ENCODE assay signal across 8 mouse cellular contexts in genomic region chr8:71628396-71629095, GRCm38 (mm10). TPM values are rescaled to one million over a fixed set of nuclear protein-coding genes. Genes with fewer than 3 reads are reported as not detected.
A peak's percentile ranks its signal among the peaks of the same experiment; 100 is the strongest.
DNase-seq lines count a peak whose midpoint lies in the region; ATAC-seq and TF ChIP-seq lines count a peak whose summit lies in the region.

No protein-coding gene starts in this region.

- TF ChIP-seq CTCF in left cerebral cortex, adult 2 months (IDR thresholded peaks at IDR 0.05), result no peak

- peaks cover 29% of the 10 kb centered on the region for H3K4me1 ChIP-seq in embryonic facial prominence, embryonic 13.5 days
- peaks cover 5% of the 10 kb centered on the region; the same call in 1 of the 2 replicates for H3K4me1 ChIP-seq in limb, embryonic 11.5 days (ENCODE audit: control insufficient read depth, insufficient read depth, low read length)
- peaks cover 29% of the 10 kb centered on the region for H3K4me1 ChIP-seq in neural tube, embryonic 13.5 days (replicated peaks)

- ATAC-seq in embryonic facial prominence, embryonic 13.5 days (ENCODE audit: insufficient number of reproducible peaks, insufficient read depth, low FRiP score, low TSS enrichment, low read depth), result 0 out of 2 replicates have a peak, but pooled peaks have one; percentile 7
- ATAC-seq in limb, embryonic 11.5 days (ENCODE audit: insufficient number of reproducible peaks, low FRiP score, low TSS enrichment, low read depth), result 0 out of 2 replicates have a peak, but pooled peaks have one; percentile 5
- no peak for ATAC-seq in neural tube, embryonic 13.5 days (ENCODE audit: low read depth)

- H3K27me3 ChIP-seq in embryonic facial prominence, embryonic 13.5 days, result peaks cover 12% of the 10 kb centered on the region
- H3K27me3 ChIP-seq in limb, embryonic 11.5 days (ENCODE audit: control insufficient read depth, insufficient read depth, low read length), result peaks cover 14% of the 10 kb centered on the region
- peaks cover 35% of the 10 kb centered on the region for H3K27me3 ChIP-seq in neural tube, embryonic 13.5 days

- H3K9ac ChIP-seq in embryonic facial prominence, embryonic 13.5 days, result peak overlapping the region; percentile 82
- H3K9ac ChIP-seq in limb, embryonic 11.5 days (ENCODE audit: low read length), result peak overlapping the region; percentile 65
- peak overlapping the region; percentile 78 for H3K9ac ChIP-seq in neural tube, embryonic 13.5 days

- intact Hi-C loops in left cerebral cortex, adult 2 months (cut with DNase I), result loop anchor here (1.0 kb wide), 1 partner anchor 17 kb away; no protein-coding TSS in a partner anchor
- intact Hi-C loops in left cerebral cortex, postnatal 10 days (cut with DNase I), result no loop called here

- peak overlapping the region; percentile 79 for H3K27ac ChIP-seq in left cerebral cortex, adult 2 months
- peak overlapping the region; percentile 86 for H3K27ac ChIP-seq in embryonic facial prominence, embryonic 13.5 days
- H3K27ac ChIP-seq in limb, embryonic 11.5 days (replicated peaks; ENCODE audit: low read depth, low read length), result no peak overlapping the region
- peak overlapping the region; percentile 80 for H3K27ac ChIP-seq in neural tube, embryonic 13.5 days (replicated peaks)

- H3K36me3 ChIP-seq in embryonic facial prominence, embryonic 13.5 days, result peaks cover 32% of the 10 kb centered on the region
- peaks cover 8% of the 10 kb centered on the region for H3K36me3 ChIP-seq in limb, embryonic 11.5 days (ENCODE audit: control insufficient read depth, insufficient read depth, low read length)
- H3K36me3 ChIP-seq in neural tube, embryonic 13.5 days, result peaks cover 37% of the 10 kb centered on the region

- 6% methylated on average over 16 of the region's 16 CpGs for WGBS in embryonic facial prominence, embryonic 13.5 days
- 12% methylated on average over 16 of the region's 16 CpGs for WGBS in limb, embryonic 11.5 days
- WGBS in neural tube, embryonic 13.5 days, result 9% methylated on average over 16 of the region's 16 CpGs

- no peak for DNase-seq in left cerebral cortex, adult 2 months (ENCODE audit: extremely low spot score in 1 of 2, low spot score in 2 of 2)
- DNase-seq in left cerebral cortex, postnatal 10 days (ENCODE audit: extremely low spot score in 1 of 2, low spot score in 2 of 2), result no peak
- DNase-seq in limb, embryonic 11.5 days (ENCODE audit: low spot score), result no peak
- no peak for DNase-seq in thymus, adult 18-20 months
- DNase-seq in embryo, embryonic 9.5 days (ENCODE audit: extremely low spot score), result no peak
- DNase-seq in adrenal gland, adult 18-20 months (ENCODE audit: low spot score in 2 of 2), result no peak

- H3K4me2 ChIP-seq in embryonic facial prominence, embryonic 13.5 days, result peak overlapping the region; percentile 97
- peak overlapping the region; percentile 96 for H3K4me2 ChIP-seq in limb, embryonic 11.5 days (ENCODE audit: low read depth, severe bottlenecking)
- peak overlapping the region; percentile 90 for H3K4me2 ChIP-seq in neural tube, embryonic 13.5 days

- peaks cover 8% of the 10 kb centered on the region; the same call in 1 of the 2 replicates for H3K9me3 ChIP-seq in embryonic facial prominence, embryonic 13.5 days
- peaks cover 9% of the 10 kb centered on the region for H3K9me3 ChIP-seq in limb, embryonic 11.5 days (ENCODE audit: control insufficient read depth, low read length)
- 0 out of 2 replicates have a peak, but pooled peaks cover 9% of the 10 kb centered on the region for H3K9me3 ChIP-seq in neural tube, embryonic 13.5 days

- H3K4me3 ChIP-seq in left cerebral cortex, adult 2 months, result peak overlapping the region; percentile 38
- H3K4me3 ChIP-seq in embryonic facial prominence, embryonic 13.5 days, result peak overlapping the region; percentile 57
- peak overlapping the region; percentile 50 for H3K4me3 ChIP-seq in limb, embryonic 11.5 days (ENCODE audit: low read depth, low read length)
- peak overlapping the region; percentile 47 for H3K4me3 ChIP-seq in neural tube, embryonic 13.5 days

RNA-seq across cellular contexts. Expression of gene Colgalt1, which starts 17.7 kb away (rescaled TPM):
- 10 to 100 TPM; 47.2 to 50.9 TPM for total RNA-seq in left cerebral cortex, adult 2 months (2021)
- 10 to 100 TPM; 65.9 to 71.6 TPM for total RNA-seq in left cerebral cortex, postnatal 10 days (2021)
- polyA plus RNA-seq in embryonic facial prominence, embryonic 13.5 days (2015; fragmentation: Nextera tagmentation; extraction: Ambion mirVana), result 75.5 and 78.2 TPM in 2 replicates
- 46.6 and 49.8 TPM in 2 replicates for polyA plus RNA-seq in limb, embryonic 11.5 days (2014; fragmentation: Nextera tagmentation; extraction: Ambion mirVana)
- 66.8 and 67.2 TPM in 2 replicates for polyA plus RNA-seq in neural tube, embryonic 13.5 days (2015; fragmentation: Nextera tagmentation; extraction: Ambion mirVana)
- 10 to 100 TPM; 48.4 to 61.1 TPM for total RNA-seq in adrenal gland, adult 18-20 months (2021)

RNA-seq across cellular contexts. Expression of gene Fam129c, which starts 31.1 kb away (rescaled TPM):
- total RNA-seq in left cerebral cortex, adult 2 months (2021), result 1 to 10 TPM; 3.1 to 4.0 TPM
- total RNA-seq in left cerebral cortex, postnatal 10 days (2021), result 1 to 10 TPM; 3.4 to 3.5 TPM
- 4.8 and 7.7 TPM in 2 replicates for polyA plus RNA-seq in embryonic facial prominence, embryonic 13.5 days (2015; fragmentation: Nextera tagmentation; extraction: Ambion mirVana)
- 2.7 and 3.8 TPM in 2 replicates for polyA plus RNA-seq in limb, embryonic 11.5 days (2014; fragmentation: Nextera tagmentation; extraction: Ambion mirVana)
- 7.8 and 8.5 TPM in 2 replicates for polyA plus RNA-seq in neural tube, embryonic 13.5 days (2015; fragmentation: Nextera tagmentation; extraction: Ambion mirVana)
- 1 to 10 TPM; 2.9 to 3.5 TPM for total RNA-seq in adrenal gland, adult 18-20 months (2021)

RNA-seq across cellular contexts. Expression of gene Pgls, which starts 36.6 kb away (rescaled TPM):
- 10 to 100 TPM; 29.1 to 33.0 TPM for total RNA-seq in left cerebral cortex, adult 2 months (2021)
- total RNA-seq in left cerebral cortex, postnatal 10 days (2021), result 10 to 100 TPM; 63.1 to 75.1 TPM
- 224 and 244 TPM in 2 replicates for polyA plus RNA-seq in embryonic facial prominence, embryonic 13.5 days (2015; fragmentation: Nextera tagmentation; extraction: Ambion mirVana)
- polyA plus RNA-seq in limb, embryonic 11.5 days (2014; fragmentation: Nextera tagmentation; extraction: Ambion mirVana), result 230 and 239 TPM in 2 replicates
- 191 and 213 TPM in 2 replicates for polyA plus RNA-seq in neural tube, embryonic 13.5 days (2015; fragmentation: Nextera tagmentation; extraction: Ambion mirVana)
- total RNA-seq in adrenal gland, adult 18-20 months (2021), result 100 to 1,000 TPM; 122 to 137 TPM

RNA-seq across cellular contexts. Expression of gene Unc13a, which starts 43.0 kb away (rescaled TPM):
- 100 to 1,000 TPM; 313 to 351 TPM for total RNA-seq in left cerebral cortex, adult 2 months (2021)
- 100 to 1,000 TPM; 279 to 290 TPM for total RNA-seq in left cerebral cortex, postnatal 10 days (2021)
- 0.87 and 1.2 TPM in 2 replicates for polyA plus RNA-seq in embryonic facial prominence, embryonic 13.5 days (2015; fragmentation: Nextera tagmentation; extraction: Ambion mirVana)
- 0.50 and 0.59 TPM in 2 replicates for polyA plus RNA-seq in limb, embryonic 11.5 days (2014; fragmentation: Nextera tagmentation; extraction: Ambion mirVana)
- 16.6 and 17.7 TPM in 2 replicates for polyA plus RNA-seq in neural tube, embryonic 13.5 days (2015; fragmentation: Nextera tagmentation; extraction: Ambion mirVana)
- 1 to 10 TPM; 5.9 to 7.9 TPM for total RNA-seq in adrenal gland, adult 18-20 months (2021)

RNA-seq across cellular contexts. Expression of gene Jak3, which starts 47.5 kb away (rescaled TPM):
- total RNA-seq in left cerebral cortex, adult 2 months (2021), result 1 to 10 TPM; 5.5 to 5.8 TPM
- 1 to 10 TPM; 6.1 to 6.6 TPM for total RNA-seq in left cerebral cortex, postnatal 10 days (2021)
- polyA plus RNA-seq in embryonic facial prominence, embryonic 13.5 days (2015; fragmentation: Nextera tagmentation; extraction: Ambion mirVana), result 3.7 and 3.9 TPM in 2 replicates
- 1.4 and 2.5 TPM in 2 replicates for polyA plus RNA-seq in limb, embryonic 11.5 days (2014; fragmentation: Nextera tagmentation; extraction: Ambion mirVana)
- polyA plus RNA-seq in neural tube, embryonic 13.5 days (2015; fragmentation: Nextera tagmentation; extraction: Ambion mirVana), result 3.9 and 4.0 TPM in 2 replicates
- 10 to 100 TPM; 11.6 to 17.3 TPM for total RNA-seq in adrenal gland, adult 18-20 months (2021)
